Mouse (Mus musculus): Measurements from ENCODE around the gene Scamp1.

DNA sequence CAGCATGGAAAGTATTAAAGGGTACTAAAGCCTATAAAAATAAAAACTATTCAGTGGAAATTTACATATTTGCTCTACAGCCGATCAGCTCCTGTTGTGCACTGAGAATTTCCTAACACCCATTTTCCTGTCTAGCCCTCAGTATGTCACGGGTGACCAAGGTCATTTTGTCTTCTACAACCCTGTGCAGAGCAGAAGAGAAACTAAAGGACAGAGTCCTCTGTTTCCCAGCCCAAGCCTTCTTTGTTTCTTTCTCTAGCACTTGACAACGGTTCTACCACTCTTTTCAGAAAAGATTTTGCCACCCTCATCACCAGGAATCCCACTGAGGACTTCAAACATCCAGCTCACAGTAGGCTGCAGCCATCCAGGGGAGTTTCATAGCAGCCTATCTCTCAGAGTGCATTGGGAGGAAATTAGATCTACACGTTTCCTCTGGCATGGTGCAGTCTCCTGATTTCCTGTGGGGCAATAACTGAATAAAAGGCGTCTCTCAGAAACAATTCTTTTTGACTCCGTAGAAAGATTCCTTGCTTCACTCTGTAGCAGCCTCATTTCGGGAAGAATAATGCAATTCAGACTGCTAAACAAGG, 15.4 kb upstream of the Scamp1 start:
- no peak for TF ChIP-seq MAX (IDR thresholded peaks at IDR 0.05)
- no peak for TF ChIP-seq CTCF (IDR thresholded peaks at IDR 0.05; ENCODE audit: control insufficient read depth, insufficient read depth, insufficient read length)

Data from C2C12 (cell line).